In the genomic region with DNA sequence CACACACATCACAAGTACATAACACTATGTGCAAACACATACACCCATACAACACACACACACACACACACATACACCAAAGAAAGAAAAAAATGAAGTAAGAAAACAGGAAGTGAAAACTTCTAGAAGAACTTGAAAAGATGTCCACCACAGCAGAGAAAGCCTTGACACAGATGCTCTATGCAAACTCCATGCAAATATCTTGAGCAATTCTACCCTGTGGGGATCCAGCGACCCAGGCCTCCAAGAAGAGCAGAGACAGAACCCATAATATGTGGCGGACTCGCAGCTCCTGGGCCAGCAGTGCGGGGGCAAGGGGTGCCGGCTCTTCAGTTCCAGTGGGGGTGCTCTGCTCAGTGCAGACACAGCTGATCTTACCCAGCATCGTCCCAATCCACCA, we compare ENCODE assay signal across 22 mouse cellular contexts.
DNase-seq lines count a peak whose midpoint lies in the region; ATAC-seq and TF ChIP-seq lines count a peak whose summit lies in the region.
"Had no signal": no experiment of that assay in that cellular context is flagged by ENCODE, and none has a peak within 500 bp of the region (broad histone marks: within the 10 kb centered on the region; RNA-seq: fewer than 3 reads in every experiment).

No protein-coding gene starts in this region.

- H3K9ac ChIP-seq in liver, embryonic 16.5 days (ENCODE audit: low read depth, low read length), result no peak overlapping the region
- no peak overlapping the region for H3K9ac ChIP-seq in liver, embryonic 12.5 days
- H3K9ac ChIP-seq in heart, adult 2 months (ENCODE audit: low read depth, low read length), result no peak overlapping the region
- H3K9ac ChIP-seq: embryonic facial prominence, embryonic 13.5 days; limb, embryonic 13.5 days; midbrain, embryonic 15.5 days; neural tube, embryonic 12.5 days had no signal

- no peak overlapping the region for H3K4me2 ChIP-seq in liver, embryonic 16.5 days (ENCODE audit: low read depth, low read length)
- no peak overlapping the region for H3K4me2 ChIP-seq in liver, embryonic 12.5 days
- H3K4me2 ChIP-seq: embryonic facial prominence, embryonic 13.5 days; heart, embryonic 11.5 days; limb, embryonic 13.5 days; midbrain, embryonic 15.5 days; neural tube, embryonic 12.5 days had no signal

- H3K36me3 ChIP-seq in liver, embryonic 16.5 days (ENCODE audit: control insufficient read depth, insufficient read depth), result no peaks in the 10 kb centered on the region
- H3K36me3 ChIP-seq in liver, embryonic 12.5 days, result peaks cover 26% of the 10 kb centered on the region
- H3K36me3 ChIP-seq in heart, adult 2 months (ENCODE audit: control insufficient read depth, insufficient read depth, low read length), result no peaks in the 10 kb centered on the region
- H3K36me3 ChIP-seq: midbrain, embryonic 15.5 days had no signal

- no peak for TF ChIP-seq CTCF in bone marrow, adult 2 months (IDR thresholded peaks at IDR 0.05; ENCODE audit: control insufficient read depth, insufficient read depth, low read length)
- no peak for TF ChIP-seq CTCF in heart, adult 2 months (IDR thresholded peaks at IDR 0.05)

- TF ChIP-seq EP300 in heart, adult 2 months (IDR thresholded peaks at IDR 0.05; ENCODE audit: insufficient read depth, low read depth, low read length), result no peak

- peaks cover 17% of the 10 kb centered on the region for H3K4me1 ChIP-seq in liver, embryonic 16.5 days (ENCODE audit: control insufficient read depth, low read depth, low read length)
- H3K4me1 ChIP-seq in liver, embryonic 12.5 days, result peaks cover 28% of the 10 kb centered on the region
- H3K4me1 ChIP-seq in bone marrow, adult 2 months (ENCODE audit: control insufficient read depth, insufficient read depth, low read length), result peaks cover 23% of the 10 kb centered on the region
- H3K4me1 ChIP-seq in heart, adult 2 months (ENCODE audit: control insufficient read depth, insufficient read depth, low read length), result peaks cover 5% of the 10 kb centered on the region

- H3K27ac ChIP-seq in liver, embryonic 16.5 days (ENCODE audit: low read length), result no peak overlapping the region
- H3K27ac ChIP-seq in liver, embryonic 12.5 days, result no peak overlapping the region
- H3K27ac ChIP-seq in bone marrow, adult 2 months (ENCODE audit: control insufficient read depth, insufficient read depth, low read depth, low read length, poor library complexity), result peak overlapping the region; percentile 60
- H3K27ac ChIP-seq in heart, adult 2 months, result no peak overlapping the region
- H3K27ac ChIP-seq: embryonic facial prominence, embryonic 13.5 days; left cerebral cortex, adult 2 months; limb, embryonic 13.5 days; midbrain, embryonic 15.5 days; neural tube, embryonic 12.5 days had no signal

- no peaks in the 10 kb centered on the region for H3K27me3 ChIP-seq in liver, embryonic 16.5 days (ENCODE audit: control insufficient read depth, insufficient read depth, low read depth, low read length)
- H3K27me3 ChIP-seq in liver, embryonic 12.5 days (replicated peaks), result no peaks in the 10 kb centered on the region
- no peaks in the 10 kb centered on the region for H3K27me3 ChIP-seq in heart, adult 2 months (ENCODE audit: control insufficient read depth, insufficient read depth, low read length)
- H3K27me3 ChIP-seq: embryonic facial prominence, embryonic 13.5 days; limb, embryonic 13.5 days; midbrain, embryonic 15.5 days; neural tube, embryonic 12.5 days had no signal

- H3K79me2 ChIP-seq in heart, adult 2 months (replicated peaks; ENCODE audit: control insufficient read depth, insufficient read depth, low read length), result no peaks in the 10 kb centered on the region

- no peak overlapping the region for H3K4me3 ChIP-seq in liver, embryonic 16.5 days (ENCODE audit: low read depth, low read length)
- no peak overlapping the region for H3K4me3 ChIP-seq in liver, embryonic 12.5 days
- H3K4me3 ChIP-seq in bone marrow, adult 2 months (replicated peaks; ENCODE audit: control insufficient read depth, low read depth, low read length), result no peak overlapping the region
- no peak overlapping the region for H3K4me3 ChIP-seq in heart, adult 2 months
- H3K4me3 ChIP-seq: embryonic facial prominence, embryonic 13.5 days; left cerebral cortex, adult 2 months; limb, embryonic 13.5 days; midbrain, embryonic 15.5 days; neural tube, embryonic 12.5 days had no signal

- H3K9me3 ChIP-seq in liver, embryonic 16.5 days (replicated peaks; ENCODE audit: control insufficient read depth, low read length), result no peaks in the 10 kb centered on the region
- 0 out of 2 replicates have a peak, but pooled peaks cover 4% of the 10 kb centered on the region for H3K9me3 ChIP-seq in liver, embryonic 12.5 days (replicated peaks)
- H3K9me3 ChIP-seq: embryonic facial prominence, embryonic 13.5 days; limb, embryonic 13.5 days; midbrain, embryonic 15.5 days; neural tube, embryonic 12.5 days had no signal

- ATAC-seq in liver, embryonic 16.5 days (ENCODE audit: low read depth), result 0 out of 2 replicates have a peak, but pooled peaks have one; percentile 6
- no peak for ATAC-seq in liver, embryonic 12.5 days
- peak; percentile 56 for ATAC-seq in monocyte, adult 5-6 weeks (replicated peaks; ENCODE audit: insufficient number of reproducible peaks, low FRiP score, low TSS enrichment, poor library complexity, severe bottlenecking)
- ATAC-seq: activated CD4-positive, CD25-positive, alpha-beta regulatory T cell, adult 4 months; midbrain, embryonic 15.5 days had no signal

- no peak for TF ChIP-seq POLR2A in bone marrow, adult 2 months (IDR thresholded peaks at IDR 0.05; ENCODE audit: borderline replicate concordance, control insufficient read depth, low read depth, low read length)
- TF ChIP-seq POLR2A in heart, adult 2 months (IDR thresholded peaks at IDR 0.05; ENCODE audit: insufficient read depth, low read depth, low read length), result no peak

- peak; percentile 69 to 75 for DNase-seq in B cell, adult 2 months
- no peak for DNase-seq in urinary bladder, postnatal 25 days (ENCODE audit: low spot score)
- no peak for DNase-seq in cerebellum, postnatal 10 days
- no peak for DNase-seq in heart, adult 2 months
- DNase-seq: adrenal gland, postnatal 25 days; cerebellum, postnatal 25 days; gastrocnemius, postnatal 25 days; heart, postnatal 36 days; kidney, adult 8-10 months; lung, postnatal 10 days; right cerebral cortex, postnatal 4 days had no signal

- intact Hi-C loops in heart, adult 2 months (cut with DNase I), result no loop called here

- WGBS in liver, embryonic 16.5 days (ENCODE audit: insufficient replicate concordance), result 81% methylated on average over 6 of the region's 6 CpGs
- 86% methylated on average over 6 of the region's 6 CpGs for whole genome bisulfite sequencing in liver, embryonic 12.5 days (ENCODE audit: insufficient replicate concordance)
- 53% methylated on average over 6 of the region's 6 CpGs for WGBS in bone marrow, adult 2 months
- 92% methylated on average over 6 of the region's 6 CpGs for WGBS in heart, adult 2 months

Comparison
In these comparisons a context has a peak if more than half of its experiments do, and no peak if none do; other contexts are left out.
1. DNase-seq: peak in B cell, adult 2 months (2 of 2); none in urinary bladder, postnatal 25 days (single experiment), cerebellum, postnatal 10 days (0 of 2) and heart, adult 2 months (0 of 2).